Mouse (Mus musculus) natural killer cell, adult 2 months (primary cell): ENCODE measurements around the gene Gm17019.
"Not testable (repeated sequence)": the region's sequence is repeated elsewhere in the genome, so short reads cannot be mapped to it uniquely, and the experiment has no call there.

Experiments
- DNase-seq, 2 experiments: peaks; one replicate each; pipeline ENCODE4 v3.0.0; 2022; ENCODE audit warnings: low spot score in 2 of 2

Gm17019 gene

GRCm38 (mm10) chr5:15032898-15033297 lies at the start of gene Gm17019:
Gene Gm17019, minus strand, starts transcription at chr5:15032998.
- not testable (repeated sequence) for DNase-seq

- DNase-seq, result not testable (repeated sequence)
Measured at GRCm38 (mm10) chr5:15062385-15062715, 29.6 kb upstream of the Gm17019 start.

DNA sequence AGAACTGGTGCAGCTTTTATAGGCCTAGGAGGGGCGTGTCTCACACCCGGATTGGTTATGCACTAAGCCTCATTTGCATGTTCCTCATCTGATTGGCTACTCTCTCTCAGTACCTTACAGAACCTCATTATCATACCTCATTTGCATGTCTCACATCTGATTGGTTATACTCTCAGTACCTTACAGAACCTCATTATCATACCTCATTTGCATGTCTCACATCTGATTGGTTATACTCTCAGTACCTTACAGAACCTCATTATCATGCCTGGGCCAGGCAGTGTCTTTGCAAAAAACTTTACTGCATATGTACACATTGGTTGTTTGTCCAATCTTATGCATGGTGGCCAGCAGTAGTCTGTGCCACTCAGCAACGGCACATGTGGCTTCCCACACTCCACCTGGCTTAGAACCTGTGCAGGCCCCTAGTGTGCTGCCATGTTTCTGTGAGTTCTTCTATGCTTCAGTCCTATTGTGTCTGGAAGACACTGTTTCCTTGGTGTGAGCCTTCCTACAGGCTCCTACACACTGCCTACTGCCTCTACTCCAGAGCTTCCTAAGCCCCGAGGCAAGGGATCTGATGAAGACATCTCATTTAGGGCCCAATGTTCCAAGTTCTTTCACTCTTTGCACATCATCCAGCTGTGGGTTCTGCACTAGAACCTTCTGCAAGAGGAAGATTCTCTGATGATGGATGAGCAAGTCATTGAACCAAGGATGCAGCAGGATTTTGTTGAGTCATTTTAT lies 29.0 kb upstream of the Gm17019 start:
- not testable (repeated sequence) for DNase-seq

GRCm38 (mm10) chr5:15054151-15055025 lies 21.6 kb upstream of the Gm17019 start:
- DNase-seq, result not testable (repeated sequence)

DNA sequence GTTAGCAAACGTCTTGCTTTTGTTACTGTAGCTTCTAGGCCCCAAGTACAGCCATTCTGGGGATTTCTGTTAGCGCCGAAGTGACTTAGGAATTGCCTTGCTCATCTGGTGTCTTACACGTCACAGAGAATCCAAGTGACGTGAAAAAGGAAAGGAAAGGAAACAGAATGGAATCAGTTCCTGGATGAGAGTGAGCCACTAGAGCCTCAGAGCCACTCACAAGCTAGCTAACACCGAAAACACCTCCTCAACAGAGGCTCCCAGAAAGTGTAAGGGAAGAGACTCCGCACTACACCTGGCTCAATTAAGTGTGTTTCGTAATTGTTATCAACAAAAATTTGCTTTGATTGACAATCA lies 20.8 kb upstream of the Gm17019 start:
- not testable (repeated sequence) for DNase-seq

DNA sequence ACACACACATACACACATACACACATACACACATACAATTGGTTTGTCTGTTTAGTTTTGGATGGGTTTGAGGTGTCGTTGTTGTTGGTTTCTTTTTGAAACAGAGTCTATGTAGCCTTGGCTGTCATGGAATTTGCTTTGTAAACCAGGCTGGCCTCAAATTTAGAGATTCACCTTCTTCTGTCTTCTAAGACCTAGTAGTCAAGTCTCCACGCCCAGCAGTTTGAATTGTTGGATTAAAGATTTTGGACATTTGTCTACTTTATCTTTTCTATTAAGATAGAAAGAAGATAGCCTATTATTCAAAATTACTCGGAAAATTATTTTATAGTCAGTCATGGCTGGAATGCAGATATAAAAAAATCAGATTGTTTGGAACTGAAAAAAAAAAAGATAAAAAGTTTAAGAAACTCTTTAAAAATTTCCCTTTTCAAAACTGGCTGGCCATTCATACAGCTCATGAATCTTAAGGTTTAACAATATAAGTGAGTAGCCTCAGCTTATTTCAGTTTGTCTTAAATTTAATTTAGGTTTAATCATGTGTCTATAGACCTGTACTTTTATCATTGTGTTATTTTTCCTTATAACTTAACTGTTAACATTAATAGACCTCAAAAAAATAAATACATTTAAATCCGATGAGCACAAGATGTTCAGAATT lies 20.3 kb upstream of the Gm17019 start:
- not testable (repeated sequence) for DNase-seq

- DNase-seq, result not testable (repeated sequence)
Measured at GRCm38 (mm10) chr5:15050807-15051206, 18.0 kb upstream of the Gm17019 start.

- DNase-seq, result not testable (repeated sequence)
Measured at GRCm38 (mm10) chr5:15044830-15045767, 12.3 kb upstream of the Gm17019 start.

DNA sequence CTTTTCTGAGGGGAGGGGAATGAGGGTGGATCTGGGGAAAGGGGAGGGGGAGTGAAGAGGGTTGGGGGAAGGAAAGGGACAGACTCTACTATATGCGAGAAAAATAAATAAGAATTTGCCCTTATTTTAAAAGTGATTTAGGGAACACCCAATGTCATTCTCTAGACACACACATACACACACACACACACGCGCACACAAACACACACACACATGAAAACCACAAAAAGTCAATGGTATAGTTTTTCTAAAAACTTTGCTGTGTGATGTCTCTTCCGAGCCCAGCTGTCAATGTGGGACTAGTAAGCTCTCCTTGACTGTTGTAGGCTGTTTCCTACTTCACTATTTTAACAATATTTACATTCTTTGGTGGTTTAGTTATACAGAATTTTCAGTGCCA lies 8.0 kb upstream of the Gm17019 start:
- DNase-seq, result not testable (repeated sequence)

- DNase-seq, result not testable (repeated sequence)
Measured at GRCm38 (mm10) chr5:15039984-15040383, 7.2 kb upstream of the Gm17019 start.

- DNase-seq, result not testable (repeated sequence)
Measured at GRCm38 (mm10) chr5:15024316-15024715, 8.5 kb downstream of the Gm17019 start.

- DNase-seq, result not testable (repeated sequence)
Measured at GRCm38 (mm10) chr5:15020067-15020466, 12.7 kb downstream of the Gm17019 start.

DNA sequence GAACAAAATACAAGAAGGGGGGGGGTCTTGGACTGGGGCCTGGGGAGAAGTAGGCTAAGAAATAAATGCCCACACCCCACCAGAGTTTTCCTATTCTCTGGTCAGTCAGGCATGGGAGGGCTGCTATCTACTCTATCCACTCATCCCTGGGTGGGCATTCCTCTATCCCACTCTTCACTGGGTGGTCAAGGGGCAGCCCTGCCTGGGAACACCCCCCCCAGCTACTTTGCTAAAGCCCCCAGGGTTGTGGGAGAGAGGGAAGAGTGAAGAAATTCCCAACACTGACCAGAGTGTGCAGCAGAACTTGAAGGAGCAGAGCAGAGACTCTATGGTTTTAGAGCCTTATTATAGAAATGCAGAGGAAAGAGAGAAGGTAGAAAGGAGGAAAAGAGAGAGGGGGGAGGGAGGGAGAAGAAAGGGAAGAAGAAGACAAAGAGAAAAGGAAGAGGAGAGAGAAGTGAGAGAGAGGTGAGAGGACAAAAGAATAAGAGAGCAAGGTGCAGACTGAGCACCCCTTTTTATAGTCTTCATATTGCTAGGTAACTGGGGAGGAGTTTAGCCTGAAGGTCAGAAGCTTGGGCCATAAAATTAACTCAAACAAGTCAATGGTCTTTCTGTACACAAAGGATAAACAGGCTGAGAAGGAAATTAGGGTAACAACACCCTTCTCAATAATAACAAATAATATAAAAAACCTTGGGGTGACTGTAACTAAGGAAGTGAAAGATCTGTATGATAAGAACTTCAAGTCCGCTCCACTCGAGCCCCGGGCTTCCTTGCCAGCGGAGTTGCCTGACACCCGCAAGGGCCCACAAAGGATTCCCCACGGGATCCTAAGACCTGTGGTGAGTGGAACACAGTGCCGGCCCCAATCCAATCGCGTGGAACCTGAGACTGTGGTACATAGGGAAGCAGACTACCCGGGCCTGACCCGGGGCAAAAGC lies 21.9 kb downstream of the Gm17019 start:
- DNase-seq, result not testable (repeated sequence)

DNA sequence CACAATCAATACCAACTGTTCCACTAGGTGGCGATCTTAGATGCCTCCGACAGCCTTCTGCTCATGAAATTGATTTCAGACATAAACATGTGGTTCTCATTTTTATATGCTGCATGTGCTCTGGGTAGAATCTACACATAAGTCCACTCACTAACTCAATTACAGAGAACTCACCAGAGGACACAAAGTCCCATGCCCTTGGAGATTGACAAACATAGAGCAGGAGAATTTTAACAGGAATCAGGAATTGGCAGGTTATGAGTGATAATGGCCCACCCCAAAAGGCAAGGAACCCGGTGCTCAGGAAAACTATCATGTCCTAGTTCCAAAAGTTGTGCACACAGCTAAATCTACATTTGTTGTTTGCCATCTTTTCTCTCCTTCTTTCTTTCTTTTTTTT lies 25.9 kb downstream of the Gm17019 start:
- DNase-seq, result not testable (repeated sequence)

GRCm38 (mm10) chr5:15006288-15006687 lies 26.5 kb downstream of the Gm17019 start:
- DNase-seq, result not testable (repeated sequence)

GRCm38 (mm10) chr5:15005584-15005983 lies 27.2 kb downstream of the Gm17019 start:
- not testable (repeated sequence) for DNase-seq

- not testable (repeated sequence) for DNase-seq
Measured at GRCm38 (mm10) chr5:15004569-15005562, 27.9 kb downstream of the Gm17019 start.

DNA sequence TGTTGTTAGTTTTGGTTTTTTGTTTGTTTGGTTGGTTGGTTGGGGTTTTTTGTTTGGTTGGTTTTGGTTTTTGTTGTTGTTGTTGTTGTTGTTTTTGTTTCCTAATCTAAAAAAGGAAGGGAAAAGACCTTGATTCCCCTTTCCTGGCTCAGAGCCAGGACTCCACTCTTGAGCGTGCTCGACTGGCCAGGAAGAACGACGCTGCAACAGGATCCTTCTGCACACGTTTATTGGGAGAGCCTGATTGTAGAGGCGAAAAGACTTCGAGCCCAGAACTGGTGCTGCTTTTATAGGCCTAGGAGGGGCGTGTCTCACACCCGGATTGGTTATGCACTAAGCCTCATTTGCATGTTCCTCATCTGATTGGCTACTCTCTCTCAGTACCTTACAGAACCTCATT lies 34.7 kb downstream of the Gm17019 start:
- not testable (repeated sequence) for DNase-seq

- not testable (repeated sequence) for DNase-seq
Measured at GRCm38 (mm10) chr5:14997556-14997955, 35.2 kb downstream of the Gm17019 start.
